Mouse (Mus musculus) limb, embryonic 12.5 days (tissue): ENCODE measurements around the gene Bicral. TPM values are rescaled to one million over a fixed set of nuclear protein-coding genes. Genes with fewer than 3 reads are reported as not detected.

Experiments used
- ATAC-seq: fragments of 200-750 bp; cut with Nextera tagmentation; 2 replicates; pipeline ENCODE4 v1.8.0; 2017; ENCODE audit warnings: low read depth, moderate TSS enrichment; ENCODE audit not compliant: insufficient number of reproducible peaks, insufficient read depth, low FRiP score, low TSS enrichment
- H3K27ac ChIP-seq: fragments of 300-500 bp; sonication (generic); 2 replicates; pipeline ENCODE4 v1.5.1; 2016; ENCODE audit warnings: mild to moderate bottlenecking, moderate library complexity
- H3K27me3 ChIP-seq: fragments of 300-500 bp; sonication (generic); 2 replicates; pipeline ENCODE4 v1.6.1; 2016; ENCODE audit warnings: mild to moderate bottlenecking, moderate library complexity
- H3K36me3 ChIP-seq: fragments of 300-500 bp; sonication (generic); 2 replicates; pipeline ENCODE4 v1.6.1; 2016; ENCODE audit warnings: mild to moderate bottlenecking, moderate library complexity
- H3K4me1 ChIP-seq: fragments of 300-500 bp; sonication (generic); replicated peaks from 2 replicates; pipeline ENCODE4 v1.6.1; 2016
- H3K4me2 ChIP-seq: fragments of 300-500 bp; sonication (generic); 2 replicates; pipeline ENCODE4 v1.6.1; 2016; ENCODE audit warnings: mild to moderate bottlenecking, moderate library complexity
- H3K4me3 ChIP-seq: fragments of 300-500 bp; sonication (generic); replicated peaks from 2 replicates; pipeline ENCODE4 v1.5.1; 2016; ENCODE audit warnings: mild to moderate bottlenecking
- H3K9ac ChIP-seq: fragments of 300-500 bp; sonication (generic); replicated peaks from 2 replicates; pipeline ENCODE4 v1.6.1; 2016; ENCODE audit warnings: mild to moderate bottlenecking, moderate library complexity
- H3K9me3 ChIP-seq: fragments of 300-500 bp; sonication (generic); 2 replicates; pipeline ENCODE4 v1.6.1; 2016; ENCODE audit warnings: mild to moderate bottlenecking, moderate library complexity
- WGBS: fragments of 180-500 bp; shearing (Covaris S2); methylation state at CpG from one replicate; pipeline ENCODE4 v1.1.7; 2016; 5-methylcytosine and 5-hydroxymethylcytosine counted together
- polyA plus RNA-seq: library from polyadenylated mRNA; unstranded; fragments of >200 nt; fragmentation: Nextera tagmentation; extraction: Ambion mirVana; gene quantifications from 2 replicates; pipeline ENCODE4 v1.2.1, GENCODE M21; 2016

Gene Bicral
- polyA plus RNA-seq = 4.4 and 4.8 TPM in 2 replicates

DNA sequence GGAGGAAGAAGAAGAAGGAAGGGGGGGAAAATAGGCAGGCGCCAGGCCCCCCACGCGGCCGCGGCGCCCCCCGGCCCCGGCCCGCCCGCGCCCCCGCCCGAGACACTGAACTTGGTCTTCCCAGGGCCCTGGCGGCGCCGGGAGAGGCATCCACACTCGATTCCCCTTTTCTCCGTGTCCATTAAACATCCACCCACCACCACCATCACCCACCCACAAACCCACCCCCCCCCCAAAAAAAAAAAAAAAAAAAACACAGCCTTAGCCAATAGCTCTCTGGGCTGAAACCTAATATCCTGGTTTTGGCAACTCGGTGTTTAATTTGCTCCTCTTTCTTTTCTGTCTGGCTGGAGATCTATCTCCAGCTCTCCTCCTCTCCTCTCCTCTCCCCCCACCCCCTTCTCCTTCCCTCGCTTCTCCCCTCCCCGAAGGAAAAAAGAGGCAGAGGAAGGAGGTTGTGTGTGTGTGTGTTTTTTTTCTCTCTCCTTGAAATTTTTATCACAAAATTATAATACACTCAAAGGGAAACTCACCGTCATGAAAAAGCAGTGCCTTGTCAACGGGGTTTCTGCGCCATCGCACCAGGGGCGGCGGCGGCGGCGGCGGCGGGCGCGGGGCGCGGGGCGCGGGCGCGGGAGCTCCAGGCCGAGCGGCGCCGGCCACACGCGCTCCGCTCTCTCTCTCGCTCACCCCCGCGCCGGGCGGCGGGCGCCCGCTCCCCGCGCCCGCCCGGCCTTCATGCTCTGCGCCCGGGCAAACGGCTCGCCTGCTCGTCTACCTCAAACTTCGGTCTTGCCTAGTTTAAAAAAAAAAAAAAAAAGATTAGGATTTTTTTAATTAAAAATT, at the start of gene Bicral:
Gene Bicral (minus strand): TSS at position 580 of the 846 bp plus-strand sequence.
- peak; percentile 69 for ATAC-seq
- 0 out of 2 replicates have a peak, but pooled peaks cover 5% of the 10 kb centered on the region for H3K36me3 ChIP-seq
- peak within 1 kb of the TSS; percentile 100 for H3K27ac ChIP-seq
- peak within 1 kb of the TSS; percentile 76 for H3K4me2 ChIP-seq
- no peaks in the 10 kb centered on the region for H3K27me3 ChIP-seq
- peak within 1 kb of the TSS; percentile 100 for H3K9ac ChIP-seq
- 2% methylated on average over 49 of the region's 65 CpGs for WGBS
- peak within 1 kb of the TSS; percentile 100 for H3K4me3 ChIP-seq
- peaks cover 29% of the 10 kb centered on the region for H3K4me1 ChIP-seq
- no peaks in the 10 kb centered on the region for H3K9me3 ChIP-seq

GRCm38 (mm10) chr17:46903876-46904490, 45.7 kb upstream of the Bicral start:
- Histone ChIP-seq H3K4me2 (peak overlapping the region; percentile 24; the same call in 1 of the 2 replicates), H3K9ac (0 out of 2 replicates have a peak overlapping the region, but pooled peaks have one; percentile 18)
- 22% methylated on average over 19 of the region's 19 CpGs for WGBS

DNA sequence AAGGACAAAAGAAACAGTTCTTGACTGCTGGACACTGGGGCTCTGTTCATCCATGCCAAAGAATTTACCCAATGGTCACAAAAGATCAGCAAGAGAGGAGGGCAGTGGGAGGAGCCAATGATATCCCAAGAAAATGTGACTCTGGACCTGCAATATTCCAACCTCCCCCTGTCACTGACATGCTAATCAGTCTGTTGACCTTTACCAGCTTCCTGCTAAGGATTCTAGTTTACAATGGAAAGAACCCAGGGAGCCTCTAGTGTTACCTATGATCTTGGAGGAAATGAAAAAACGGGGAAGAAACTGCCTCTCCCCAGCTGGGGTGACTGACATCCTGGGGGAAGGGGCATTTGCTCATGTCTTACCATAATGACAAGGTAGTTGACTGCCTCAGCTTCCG, 42.7 kb upstream of the Bicral start:
- WGBS = 50% methylated on average over 2 of the region's 2 CpGs
- H3K27ac ChIP-seq = no peak overlapping the region
- H3K27me3 ChIP-seq = no peaks in the 10 kb centered on the region
- peaks cover 9% of the 10 kb centered on the region for H3K4me1 ChIP-seq
- H3K4me2 ChIP-seq = no peak overlapping the region
- no peak overlapping the region for H3K9ac ChIP-seq
- no peaks in the 10 kb centered on the region for H3K9me3 ChIP-seq
- no peaks in the 10 kb centered on the region for H3K36me3 ChIP-seq
- ATAC-seq = no peak
- H3K4me3 ChIP-seq = no peak overlapping the region

More at GRCm38 (mm10) chr17:46903876-46904490, 45.7 kb upstream of the Bicral start:
- Histone ChIP-seq H3K36me3 (no peaks in the 10 kb centered on the region), H3K4me1 (no peaks in the 10 kb centered on the region), H3K27ac (no peak overlapping the region), H3K4me3 (no peak overlapping the region), H3K9me3 (peaks cover 8% of the 10 kb centered on the region; the same call in 1 of the 2 replicates), H3K27me3 (no peaks in the 10 kb centered on the region)
- no peak; the same call in 1 of the 2 replicates for ATAC-seq

- Histone ChIP-seq H3K9me3 (no peaks in the 10 kb centered on the region), H3K4me3 (no peak overlapping the region), H3K4me2 (no peak overlapping the region), H3K4me1 (peaks cover 17% of the 10 kb centered on the region), H3K36me3 (peaks cover 14% of the 10 kb centered on the region), H3K9ac (no peak overlapping the region), H3K27me3 (no peaks in the 10 kb centered on the region), H3K27ac (no peak overlapping the region)
- peak; percentile 48; the same call in 1 of the 2 replicates for ATAC-seq
- 26% methylated on average over 13 of the region's 13 CpGs for WGBS
Measured at GRCm38 (mm10) chr17:46897221-46897950, 39.1 kb upstream of the Bicral start.

GRCm38 (mm10) chr17:46895426-46895825, 37.1 kb upstream of the Bicral start:
- ATAC-seq = no peak
- WGBS = 93% methylated on average over 9 of the region's 9 CpGs
- Histone ChIP-seq H3K9ac (no peak overlapping the region), H3K27me3 (no peaks in the 10 kb centered on the region), H3K27ac (no peak overlapping the region), H3K36me3 (peaks cover 17% of the 10 kb centered on the region), H3K4me3 (no peak overlapping the region), H3K4me2 (no peak overlapping the region), H3K9me3 (no peaks in the 10 kb centered on the region), H3K4me1 (peaks cover 29% of the 10 kb centered on the region)

DNA sequence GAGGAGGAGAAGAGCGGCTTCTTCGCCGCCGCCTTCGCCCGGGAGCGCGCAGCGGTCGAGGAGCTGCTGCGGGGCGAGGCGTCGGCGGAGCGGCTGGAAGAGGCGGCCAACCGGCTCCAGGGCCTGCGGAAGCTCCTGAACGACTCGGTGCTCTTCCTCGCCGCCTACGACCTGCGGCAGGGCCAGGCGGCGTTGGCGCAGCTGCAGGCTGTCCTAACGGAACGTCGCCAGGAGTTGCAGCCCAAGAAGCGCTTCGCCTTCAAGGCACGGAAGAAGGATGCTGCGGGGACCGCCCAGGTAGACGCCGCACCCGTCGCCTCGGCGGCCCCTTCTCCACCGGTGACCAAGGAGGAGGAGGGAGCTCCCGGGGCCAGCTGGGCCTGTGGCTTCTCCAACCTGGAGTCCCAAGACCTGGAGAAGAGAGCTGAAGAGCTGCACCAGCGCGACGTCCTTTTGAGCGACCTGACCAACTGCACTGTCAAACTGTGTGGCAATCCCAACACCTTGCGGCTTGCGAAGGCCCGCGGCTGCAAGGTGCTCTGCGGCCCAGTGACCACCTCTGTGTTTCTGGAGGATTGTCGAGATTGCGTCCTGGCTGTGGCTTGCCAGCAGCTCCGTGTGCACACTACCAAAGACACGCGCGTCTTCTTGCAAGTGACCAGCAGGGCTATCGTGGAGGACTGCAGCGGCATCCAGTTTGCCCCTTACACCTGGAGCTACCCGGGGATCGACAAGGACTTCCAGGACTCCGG, 32.7 kb upstream of the Bicral start:
- H3K4me3 ChIP-seq = peak overlapping the region; percentile 94
- peak overlapping the region; percentile 95 for H3K4me2 ChIP-seq
- peaks cover 17% of the 10 kb centered on the region for H3K36me3 ChIP-seq
- no peaks in the 10 kb centered on the region for H3K27me3 ChIP-seq
- peaks cover 26% of the 10 kb centered on the region for H3K4me1 ChIP-seq
- no peaks in the 10 kb centered on the region for H3K9me3 ChIP-seq
- WGBS = 2% methylated on average over 64 of the region's 64 CpGs
- peak; percentile 2; the same call in 1 of the 2 replicates for ATAC-seq
- peak overlapping the region; percentile 93 for H3K9ac ChIP-seq
- H3K27ac ChIP-seq = peak overlapping the region; percentile 88

GRCm38 (mm10) chr17:46890116-46890815, 32.0 kb upstream of the Bicral start, which contains the start of gene Tbcc:
Gene Tbcc, plus strand, starts transcription at chr17:46890684.
- peaks cover 17% of the 10 kb centered on the region for H3K36me3 ChIP-seq
- ATAC-seq = peak; percentile 86
- peaks cover 28% of the 10 kb centered on the region for H3K4me1 ChIP-seq
- no peaks in the 10 kb centered on the region for H3K9me3 ChIP-seq
- H3K4me2 ChIP-seq = peak within 1 kb of the TSS; percentile 95
- H3K27ac ChIP-seq = peak within 1 kb of the TSS; percentile 99
- peak within 1 kb of the TSS; percentile 94 for H3K4me3 ChIP-seq
- H3K27me3 ChIP-seq = no peaks in the 10 kb centered on the region
- peak within 1 kb of the TSS; percentile 93 for H3K9ac ChIP-seq
- WGBS = under 1% methylated on average over 40 of the region's 40 CpGs

- Histone ChIP-seq H3K4me1 (peaks cover 28% of the 10 kb centered on the region), H3K9me3 (no peaks in the 10 kb centered on the region), H3K27me3 (no peaks in the 10 kb centered on the region), H3K4me2 (peak overlapping the region; percentile 80), H3K36me3 (peaks cover 17% of the 10 kb centered on the region), H3K4me3 (peak overlapping the region; percentile 94), H3K9ac (peak overlapping the region; percentile 80), H3K27ac (peak overlapping the region; percentile 99)
- peak; percentile 66 for ATAC-seq
- under 1% methylated on average over 44 of the region's 44 CpGs for WGBS
Measured at GRCm38 (mm10) chr17:46889450-46890084, 31.3 kb upstream of the Bicral start.

DNA sequence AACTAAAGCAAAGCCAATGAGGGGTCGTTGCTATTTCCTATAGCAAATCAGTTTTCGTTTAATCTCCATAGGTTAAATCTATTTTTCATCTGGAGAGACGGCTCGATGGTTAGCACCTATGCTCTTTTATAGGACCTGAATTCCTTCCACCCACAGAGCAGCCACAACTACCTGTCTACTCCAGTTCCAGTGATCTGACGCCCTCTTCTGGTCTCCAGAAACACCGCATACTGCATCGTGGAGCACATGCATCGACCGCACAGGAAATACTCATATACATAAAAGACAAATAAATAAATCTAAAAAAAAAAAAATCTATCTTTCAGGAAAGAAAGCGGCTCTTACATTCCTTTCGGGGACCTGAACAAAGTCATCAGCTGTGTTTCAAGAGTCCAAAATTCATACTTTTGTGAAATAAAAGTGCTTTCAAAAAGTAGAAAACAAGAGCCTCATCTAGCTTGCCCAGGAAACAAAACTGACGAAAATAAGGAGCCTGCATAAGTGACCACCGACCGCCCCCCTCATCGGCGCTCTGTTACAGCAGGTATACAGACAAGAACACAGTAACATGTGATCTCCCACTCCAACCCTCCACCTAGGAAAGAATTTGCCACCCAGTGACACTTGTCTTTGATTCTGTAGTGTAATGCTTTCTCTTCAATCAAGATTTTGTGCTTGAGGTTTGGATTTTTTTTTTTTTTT, 30.4 kb upstream of the Bicral start:
- peak overlapping the region; percentile 99 for H3K27ac ChIP-seq
- H3K4me1 ChIP-seq = peaks cover 28% of the 10 kb centered on the region
- ATAC-seq = no peak
- WGBS = 35% methylated on average over 16 of the region's 16 CpGs
- peaks cover 13% of the 10 kb centered on the region for H3K36me3 ChIP-seq
- no peaks in the 10 kb centered on the region for H3K27me3 ChIP-seq
- peak overlapping the region; percentile 80 for H3K4me2 ChIP-seq
- H3K4me3 ChIP-seq = peak overlapping the region; percentile 94
- H3K9ac ChIP-seq = peak overlapping the region; percentile 80; the same call in 1 of the 2 replicates
- no peaks in the 10 kb centered on the region for H3K9me3 ChIP-seq
